Mouse (Mus musculus) midbrain, embryonic 11.5 days (tissue): ENCODE data around the gene Ppp3r2. TPM values are rescaled to one million over a fixed set of nuclear protein-coding genes. Genes with fewer than 3 reads are reported as not detected.
A peak's percentile ranks its signal among the peaks of the same experiment; 100 is the strongest.

Experiments used
- ATAC-seq: fragments of 200-750 bp; cut with Nextera tagmentation; 2 replicates; pipeline ENCODE4 v1.8.0; 2017; ENCODE audit warnings: moderate TSS enrichment, moderate library complexity; ENCODE audit not compliant: low FRiP score
- DNase-seq: peaks from one replicate; pipeline ENCODE4 v3.0.0; 2015; ENCODE audit warnings: low spot score; ENCODE audit errors: missing footprints
- H3K27ac ChIP-seq: fragments of 300-500 bp; sonication (generic); 2 replicates; pipeline ENCODE4 v1.5.1; 2014; ENCODE audit warnings: low read depth, low read length
- H3K27me3 ChIP-seq: fragments of 300-500 bp; sonication (generic); 2 replicates; pipeline ENCODE4 v1.6.1; 2014; ENCODE audit warnings: mild to moderate bottlenecking, low read length, moderate library complexity, mixed read lengths; ENCODE audit not compliant: control insufficient read depth, insufficient read depth
- H3K36me3 ChIP-seq: fragments of 300-500 bp; sonication (generic); 2 replicates; pipeline ENCODE4 v1.6.1; 2014; ENCODE audit warnings: mild to moderate bottlenecking, low read length, moderate library complexity, mixed read lengths; ENCODE audit not compliant: control insufficient read depth, insufficient read depth
- H3K4me1 ChIP-seq: fragments of 300-500 bp; sonication (generic); 2 replicates; pipeline ENCODE4 v1.6.1; 2014; ENCODE audit warnings: low read length; ENCODE audit not compliant: control insufficient read depth, insufficient read depth
- H3K4me2 ChIP-seq: fragments of 300-500 bp; sonication (generic); 2 replicates; pipeline ENCODE4 v1.6.1; 2014; ENCODE audit warnings: mild to moderate bottlenecking, moderate library complexity
- H3K4me3 ChIP-seq: fragments of 300-500 bp; sonication (generic); 2 replicates; pipeline ENCODE4 v1.5.1; 2014; ENCODE audit warnings: low read depth, low read length
- H3K9ac ChIP-seq: fragments of 300-500 bp; sonication (generic); 2 replicates; pipeline ENCODE4 v1.6.1; 2014; ENCODE audit warnings: low read length
- H3K9me3 ChIP-seq: fragments of 300-500 bp; sonication (generic); 2 replicates; pipeline ENCODE4 v1.6.1; 2016; ENCODE audit warnings: low read length; ENCODE audit not compliant: control insufficient read depth
- WGBS: fragments of 180-500 bp; shearing (Covaris S2); extraction: QIAGEN DNeasy Blood & Tissue Kit; methylation state at CpG from one replicate; pipeline ENCODE4 v1.1.7; 2014; 5-methylcytosine and 5-hydroxymethylcytosine counted together
- polyA plus RNA-seq: library from polyadenylated mRNA; unstranded; fragments of >200 nt; fragmentation: Nextera tagmentation; extraction: Ambion mirVana; gene quantifications from 2 replicates; pipeline ENCODE4 v1.2.1, GENCODE M21; 2014

Gene Ppp3r2
- polyA plus RNA-seq, 1 experiment from 2014 or later = 0.14 TPM

DNA sequence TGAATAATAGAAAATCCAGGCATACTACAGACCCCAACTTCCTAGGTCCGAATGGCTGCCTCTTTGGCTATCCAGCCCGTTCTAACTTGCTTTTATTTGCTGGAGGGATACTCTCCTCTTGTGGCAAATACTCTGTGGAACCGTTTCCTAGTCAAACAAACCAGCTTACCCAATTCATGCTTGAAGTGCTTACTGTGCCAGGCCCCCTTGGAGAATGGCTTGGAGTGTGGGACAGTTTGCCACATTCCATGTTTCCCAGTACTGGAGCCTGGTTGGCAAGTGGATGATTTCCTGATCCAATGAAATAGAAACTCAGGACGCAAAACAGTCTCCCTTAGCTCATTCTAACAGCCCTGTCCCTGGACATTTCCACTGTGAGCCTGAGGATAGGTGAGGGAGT is 19.6 kb downstream of the Ppp3r2 start:
- Histone ChIP-seq H3K27ac (no peak overlapping the region), H3K4me2 (no peak overlapping the region), H3K4me1 (no peaks in the 10 kb centered on the region), H3K9me3 (no peaks in the 10 kb centered on the region), H3K9ac (no peak overlapping the region), H3K36me3 (peaks cover 2% of the 10 kb centered on the region; the same call in 1 of the 2 replicates), H3K27me3 (no peaks in the 10 kb centered on the region), H3K4me3 (no peak overlapping the region)
- ATAC-seq (no peak), DNase-seq (no peak)
- 87% methylated on average over 4 of the region's 4 CpGs for WGBS

DNA sequence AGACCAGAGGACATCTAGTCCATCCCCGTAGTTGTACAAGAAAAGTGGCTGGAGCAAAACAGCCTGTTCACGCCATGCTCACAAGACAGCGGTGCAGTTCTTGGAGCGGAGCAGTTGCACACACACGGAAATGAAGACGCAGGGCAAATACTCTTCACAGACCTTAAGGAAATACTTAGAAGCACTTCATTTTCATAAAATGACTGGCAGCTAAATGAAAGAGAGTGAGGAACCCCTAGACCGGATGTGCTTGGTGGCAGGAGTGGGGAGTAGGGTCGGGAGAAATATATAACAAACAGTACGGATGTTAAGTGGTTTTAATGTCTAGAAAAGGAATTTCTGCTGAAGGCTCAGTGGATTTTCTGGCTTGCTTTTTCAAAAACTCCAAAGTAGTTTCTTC is 20.2 kb downstream of the Ppp3r2 start:
- no peaks in the 10 kb centered on the region for H3K4me1 ChIP-seq
- H3K9ac ChIP-seq = no peak overlapping the region
- H3K27me3 ChIP-seq = no peaks in the 10 kb centered on the region
- peaks cover 3% of the 10 kb centered on the region; the same call in 1 of the 2 replicates for H3K36me3 ChIP-seq
- no peak for DNase-seq
- WGBS = 94% methylated on average over 9 of the region's 9 CpGs
- H3K27ac ChIP-seq = no peak overlapping the region
- H3K4me2 ChIP-seq = no peak overlapping the region
- no peak for ATAC-seq
- H3K9me3 ChIP-seq = no peaks in the 10 kb centered on the region
- no peak overlapping the region for H3K4me3 ChIP-seq

- no peak overlapping the region for H3K4me3 ChIP-seq
- no peaks in the 10 kb centered on the region for H3K4me1 ChIP-seq
- ATAC-seq (no peak), DNase-seq (no peak)
- no peak overlapping the region for H3K27ac ChIP-seq
- no peak overlapping the region for H3K9ac ChIP-seq
- peaks cover 6% of the 10 kb centered on the region; the same call in 1 of the 2 replicates for H3K36me3 ChIP-seq
- whole genome bisulfite sequencing = 97% methylated on average over 1 of the region's 1 CpGs
- no peak overlapping the region for H3K4me2 ChIP-seq
- no peaks in the 10 kb centered on the region for H3K27me3 ChIP-seq
- H3K9me3 ChIP-seq = no peaks in the 10 kb centered on the region
Observed at GRCm38 (mm10) chr4:49659421-49659820, 22.4 kb downstream of the Ppp3r2 start.

GRCm38 (mm10) chr4:49639913-49640312 is 41.9 kb downstream of the Ppp3r2 start:
- no peak overlapping the region for H3K4me3 ChIP-seq
- ATAC-seq (no peak), DNase-seq (no peak)
- H3K27me3 ChIP-seq = no peaks in the 10 kb centered on the region
- no peaks in the 10 kb centered on the region for H3K4me1 ChIP-seq
- no peak overlapping the region for H3K4me2 ChIP-seq
- no peak overlapping the region for H3K9ac ChIP-seq
- no peaks in the 10 kb centered on the region for H3K9me3 ChIP-seq
- H3K27ac ChIP-seq = no peak overlapping the region
- WGBS = 73% methylated on average over 2 of the region's 2 CpGs
- H3K36me3 ChIP-seq = peaks cover 8% of the 10 kb centered on the region; the same call in 1 of the 2 replicates

- Histone ChIP-seq H3K9me3 (no peaks in the 10 kb centered on the region), H3K27ac (no peak overlapping the region), H3K4me1 (no peaks in the 10 kb centered on the region), H3K4me3 (no peak overlapping the region), H3K36me3 (peaks cover 6% of the 10 kb centered on the region; the same call in 1 of the 2 replicates), H3K4me2 (no peak overlapping the region), H3K27me3 (no peaks in the 10 kb centered on the region), H3K9ac (no peak overlapping the region)
- DNase-seq = no peak
- 94% methylated on average over 11 of the region's 11 CpGs for WGBS
- no peak for ATAC-seq
Observed at GRCm38 (mm10) chr4:49637821-49638220, 44.0 kb downstream of the Ppp3r2 start.

- no peak; the same call in 1 of the 2 replicates for ATAC-seq
- no peaks in the 10 kb centered on the region for H3K27me3 ChIP-seq
Observed at GRCm38 (mm10) chr4:49632139-49632481, 49.7 kb downstream of the Ppp3r2 start.

DNA sequence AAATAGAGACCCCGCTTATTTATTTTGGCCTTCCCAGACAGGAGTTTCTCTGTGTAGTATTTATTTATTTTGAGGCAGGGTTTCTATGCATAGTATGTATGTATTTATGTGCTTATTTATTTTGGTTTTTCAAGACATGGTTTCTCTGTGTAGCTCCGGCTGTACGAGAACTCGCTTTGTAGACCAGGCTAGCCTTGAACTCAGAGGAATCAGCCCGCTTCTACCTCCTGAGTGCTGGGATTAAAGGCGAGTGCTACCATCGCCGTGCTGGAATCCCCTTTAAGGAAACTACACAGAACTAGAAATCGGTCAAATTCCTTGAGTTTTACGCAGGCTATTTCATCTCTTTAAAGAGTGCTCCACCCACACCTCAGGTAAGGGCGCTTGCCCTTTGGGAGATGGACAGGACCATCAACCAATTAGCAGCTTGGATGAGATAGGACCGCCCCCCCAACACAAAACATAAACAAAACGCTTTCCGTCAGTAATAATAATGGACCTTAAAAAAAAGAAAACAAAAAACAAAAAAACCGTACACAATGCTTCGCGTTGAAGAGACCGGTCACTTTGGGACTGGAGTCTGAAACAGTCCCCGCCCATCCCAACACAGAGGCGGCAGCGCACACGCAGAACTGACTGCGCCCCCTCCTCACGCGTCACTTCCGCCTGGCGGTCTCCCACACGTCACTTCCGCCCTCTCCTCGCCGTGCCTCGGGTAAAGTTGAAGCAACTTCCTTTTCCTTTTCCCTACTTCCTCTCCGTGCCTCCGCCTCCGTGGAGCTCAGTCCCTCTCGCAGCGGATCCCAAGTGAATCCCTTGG is 50.3 kb downstream of the Ppp3r2 start, which contains the start of gene Rnf20:
TSS of gene Rnf20 (plus strand) at position 688 of the 820 bp plus-strand sequence.
- peak within 1 kb of the TSS; percentile 82 for H3K4me2 ChIP-seq
- peak; percentile 97 for ATAC-seq
- peak within 1 kb of the TSS; percentile 81 for H3K4me3 ChIP-seq
- 4% methylated on average over 37 of the region's 37 CpGs for WGBS
- peak; percentile 99 for DNase-seq
- no peaks in the 10 kb centered on the region for H3K9me3 ChIP-seq
- no peaks in the 10 kb centered on the region for H3K27me3 ChIP-seq
- H3K36me3 ChIP-seq = no peaks in the 10 kb centered on the region
- H3K27ac ChIP-seq = peak within 1 kb of the TSS; percentile 61
- peak within 1 kb of the TSS; percentile 84 for H3K9ac ChIP-seq
- no peaks in the 10 kb centered on the region; the same call in 1 of the 2 replicates for H3K4me1 ChIP-seq

More at GRCm38 (mm10) chr4:49632139-49632481, 49.7 kb downstream of the Ppp3r2 start:
- Histone ChIP-seq H3K4me1 (no peaks in the 10 kb centered on the region; the same call in 1 of the 2 replicates), H3K9me3 (no peaks in the 10 kb centered on the region), H3K4me3 (peak overlapping the region; percentile 81), H3K9ac (peak overlapping the region; percentile 84), H3K36me3 (no peaks in the 10 kb centered on the region), H3K4me2 (peak overlapping the region; percentile 82), H3K27ac (peak overlapping the region; percentile 61)
- DNase-seq = no peak
- under 1% methylated on average over 30 of the region's 30 CpGs for WGBS

- Histone ChIP-seq H3K27ac (no peak overlapping the region), H3K9ac (no peak overlapping the region), H3K27me3 (no peaks in the 10 kb centered on the region), H3K36me3 (no peaks in the 10 kb centered on the region), H3K4me1 (no peaks in the 10 kb centered on the region; the same call in 1 of the 2 replicates), H3K4me3 (no peak overlapping the region), H3K4me2 (no peak overlapping the region), H3K9me3 (no peaks in the 10 kb centered on the region)
- no peak for ATAC-seq
- DNase-seq = no peak
- WGBS = 77% methylated on average over 5 of the region's 5 CpGs
Observed at GRCm38 (mm10) chr4:49628941-49629340, 52.9 kb downstream of the Ppp3r2 start.
